Mouse (Mus musculus): ENCODE results near the gene Vkorc1l1. TPM values are rescaled to one million over a fixed set of nuclear protein-coding genes. Genes with fewer than 3 reads are reported as not detected.

Vkorc1l1 gene
- total and polyA plus RNA-seq, 3 experiments = 24.2 to 42.4 TPM; not detected in 1

DNA sequence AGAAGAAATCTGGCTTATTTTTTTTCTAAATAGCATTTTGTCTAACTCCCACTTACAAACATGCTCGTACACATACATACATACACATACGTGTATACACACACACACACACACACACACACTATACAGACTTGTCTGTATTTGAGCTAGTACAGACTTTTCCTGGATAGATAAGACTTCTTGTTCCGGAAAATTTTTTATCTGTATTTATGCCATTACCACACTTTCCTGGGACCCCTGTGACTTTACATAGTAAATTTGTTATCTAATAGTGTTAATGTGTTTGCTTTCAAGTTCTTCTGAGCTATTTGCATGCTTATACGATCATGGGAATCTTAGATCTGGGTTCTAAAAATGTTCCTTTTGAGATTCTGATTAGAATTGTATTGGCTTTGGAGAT lies 10.4 kb downstream of the Vkorc1l1 start:
- H3K9ac ChIP-seq (ENCODE audit: control insufficient read depth, low read depth, low read length, poor library complexity, severe bottlenecking) = no peak overlapping the region
- TF ChIP-seq EP300 (IDR thresholded peaks at IDR 0.05; ENCODE audit: low read depth in 1 of 2, low read length in 2 of 2) (peak in 1 of 2 experiments; percentile 71; a peak in 2 of 4 replicates), TCF12 (IDR thresholded peaks at IDR 0.05; ENCODE audit: low read depth, low read length) (peak; percentile 63; the same call in 1 of the 2 replicates), ZKSCAN1 (IDR thresholded peaks at IDR 0.05; ENCODE audit: low read depth, low read length) (no peak), CTCF (IDR thresholded peaks at IDR 0.05 in 2 of 3, conservative IDR thresholded peaks at IDR 0.05 in 1 of 3; ENCODE audit: control insufficient read depth in 1 of 3, insufficient read depth in 1 of 3, low read depth in 2 of 3, low read length in 3 of 3, poor library complexity in 1 of 3, severe bottlenecking in 1 of 3) (no peak), ELF1 (IDR thresholded peaks at IDR 0.05; ENCODE audit: low read depth, low read length) (0 out of 2 replicates have a peak, but pooled peaks have one; percentile 17), RCOR1 (IDR thresholded peaks at IDR 0.05; ENCODE audit: low read depth, low read length) (no peak), ZNF384 (IDR thresholded peaks at IDR 0.05; ENCODE audit: low read depth, low read length) (peak; percentile 35; the same call in 1 of the 2 replicates), ETS1 (IDR thresholded peaks at IDR 0.05; ENCODE audit: low read depth, low read length) (peak; percentile 75), SIN3A (IDR thresholded peaks at IDR 0.05; ENCODE audit: low read length) (no peak), GATA1 (IDR thresholded peaks at IDR 0.05; ENCODE audit: low read depth, low read length) (peak; percentile 85), ZMIZ1 (IDR thresholded peaks at IDR 0.05; ENCODE audit: low read depth, low read length) (no peak), NELFE (IDR thresholded peaks at IDR 0.05; ENCODE audit: low read depth, low read length) (no peak), TAL1 (IDR thresholded peaks at IDR 0.05; ENCODE audit: low read length) (peak; percentile 25; the same call in 1 of the 2 replicates)
- peaks cover 0 to 54% of the 10 kb centered on the region in 2 experiments; a peak in 3 of 4 replicates for H3K36me3 ChIP-seq (ENCODE audit: control insufficient read depth in 1 of 2, insufficient read depth in 2 of 2, low read length in 2 of 2)
- DNase-seq (ENCODE audit: low read depth, low spot score) = peak; percentile 38
- peaks cover 34% of the 10 kb centered on the region for H3K79me2 ChIP-seq (ENCODE audit: control insufficient read depth, insufficient read depth, low read length, poor library complexity)
- peaks cover 30% of the 10 kb centered on the region in 2 experiments for H3K4me1 ChIP-seq (ENCODE audit: control insufficient read depth in 1 of 2, insufficient read depth in 2 of 2, low read length in 2 of 2)
- H3K27me3 ChIP-seq (ENCODE audit: control insufficient read depth in 1 of 2, insufficient read depth in 2 of 2, low read length in 2 of 2) = no peaks in the 10 kb centered on the region
- no peak overlapping the region for H3K27ac ChIP-seq (ENCODE audit: control insufficient read depth, low read depth, low read length)
- no peak overlapping the region for H3K4me3 ChIP-seq (ENCODE audit: control insufficient read depth in 1 of 2, insufficient read depth in 1 of 2, low read depth in 2 of 2, low read length in 2 of 2)
- H3K9me3 ChIP-seq (replicated peaks; ENCODE audit: insufficient read depth, low read length) = no peaks in the 10 kb centered on the region

GRCm38 (mm10) chr5:129954473-129955254 lies 12.9 kb downstream of the Vkorc1l1 start:
- peak; percentile 80 for DNase-seq (ENCODE audit: low read depth, low spot score)
- no peak overlapping the region for H3K4me3 ChIP-seq (ENCODE audit: control insufficient read depth in 1 of 2, insufficient read depth in 1 of 2, low read depth in 2 of 2, low read length in 2 of 2)
- H3K27me3 ChIP-seq (ENCODE audit: control insufficient read depth in 1 of 2, insufficient read depth in 2 of 2, low read length in 2 of 2) = no peaks in the 10 kb centered on the region
- H3K9ac ChIP-seq (ENCODE audit: control insufficient read depth, low read depth, low read length, poor library complexity, severe bottlenecking) = no peak overlapping the region
- H3K9me3 ChIP-seq (replicated peaks; ENCODE audit: insufficient read depth, low read length) = no peaks in the 10 kb centered on the region
- H3K27ac ChIP-seq (ENCODE audit: control insufficient read depth, low read depth, low read length) = peak overlapping the region; percentile 83
- peaks cover 22% of the 10 kb centered on the region in 2 experiments for H3K4me1 ChIP-seq (ENCODE audit: control insufficient read depth in 1 of 2, insufficient read depth in 2 of 2, low read length in 2 of 2)
- peaks cover 24% of the 10 kb centered on the region for H3K79me2 ChIP-seq (ENCODE audit: control insufficient read depth, insufficient read depth, low read length, poor library complexity)
- H3K36me3 ChIP-seq (ENCODE audit: control insufficient read depth in 1 of 2, insufficient read depth in 2 of 2, low read length in 2 of 2) = peaks cover 3 to 40% of the 10 kb centered on the region in 2 experiments
- TF ChIP-seq ZC3H11A (IDR thresholded peaks at IDR 0.05; ENCODE audit: low read depth, low read length) = no peak
- TF ChIP-seq SIN3A (IDR thresholded peaks at IDR 0.05; ENCODE audit: low read length) = peak; percentile 50
- 0 out of 2 replicates have a peak, but pooled peaks have one; percentile 18 for TF ChIP-seq HCFC1 (IDR thresholded peaks at IDR 0.05; ENCODE audit: low read depth, low read length)
- TF ChIP-seq MEF2A (IDR thresholded peaks at IDR 0.05; ENCODE audit: extremely low read depth, insufficient replicate concordance, low read depth, low read length, poor library complexity, severe bottlenecking) = no peak
- peak; percentile 47; the same call in 1 of the 2 replicates for TF ChIP-seq ETS1 (IDR thresholded peaks at IDR 0.05; ENCODE audit: low read depth, low read length)
- TF ChIP-seq CHD1 (IDR thresholded peaks at IDR 0.05; ENCODE audit: low read depth, low read length) = no peak
- TF ChIP-seq MAFK (IDR thresholded peaks at IDR 0.05; ENCODE audit: borderline replicate concordance, low read depth, low read length) = 0 out of 2 replicates have a peak, but pooled peaks have one; percentile 30
- TF ChIP-seq TCF12 (IDR thresholded peaks at IDR 0.05; ENCODE audit: low read depth, low read length) = peak; percentile 54; the same call in 1 of the 2 replicates
- TF ChIP-seq ZKSCAN1 (IDR thresholded peaks at IDR 0.05; ENCODE audit: low read depth, low read length) = no peak
- TF ChIP-seq EP300 (IDR thresholded peaks at IDR 0.05; ENCODE audit: low read depth in 1 of 2, low read length in 2 of 2) = peak; percentile 66 to 78
- TF ChIP-seq TBP (IDR thresholded peaks at IDR 0.05; ENCODE audit: low read depth, low read length) = no peak
- TF ChIP-seq ELF1 (IDR thresholded peaks at IDR 0.05; ENCODE audit: low read depth, low read length) = no peak
- no peak for TF ChIP-seq MAZ (IDR thresholded peaks at IDR 0.05; ENCODE audit: low read depth, low read length)
- peak; percentile 69 for TF ChIP-seq MAX (IDR thresholded peaks at IDR 0.05; ENCODE audit: low read length)
- TF ChIP-seq UBTF (IDR thresholded peaks at IDR 0.05; ENCODE audit: borderline replicate concordance, insufficient read depth, low read depth, low read length) = no peak
- TF ChIP-seq NRF1 (IDR thresholded peaks at IDR 0.05; ENCODE audit: insufficient read depth, low read depth, low read length, poor library complexity, severe bottlenecking) = no peak
- no peak for TF ChIP-seq GABPA (IDR thresholded peaks at IDR 0.05; ENCODE audit: low read depth, low read length)
- no peak for TF ChIP-seq RAD21 (IDR thresholded peaks at IDR 0.05; ENCODE audit: low read depth, low read length)
- peak; percentile 78 for TF ChIP-seq RCOR1 (IDR thresholded peaks at IDR 0.05; ENCODE audit: low read depth, low read length)
- TF ChIP-seq MYB (IDR thresholded peaks at IDR 0.05; ENCODE audit: low read depth, low read length) = no peak
- TF ChIP-seq GATA1 (IDR thresholded peaks at IDR 0.05; ENCODE audit: low read depth, low read length) = peak; percentile 81
- TF ChIP-seq BHLHE40 (IDR thresholded peaks at IDR 0.05; ENCODE audit: borderline replicate concordance, low read depth, low read length) = 0 out of 2 replicates have a peak, but pooled peaks have one; percentile 7
